Mouse (Mus musculus): ENCODE results near the gene Pard3b. TPM values are rescaled to one million over a fixed set of nuclear protein-coding genes. Genes with fewer than 3 reads are reported as not detected.

Pard3b gene
- total RNA-seq, 1 experiment from 2014 or later = 0.57 TPM

DNA sequence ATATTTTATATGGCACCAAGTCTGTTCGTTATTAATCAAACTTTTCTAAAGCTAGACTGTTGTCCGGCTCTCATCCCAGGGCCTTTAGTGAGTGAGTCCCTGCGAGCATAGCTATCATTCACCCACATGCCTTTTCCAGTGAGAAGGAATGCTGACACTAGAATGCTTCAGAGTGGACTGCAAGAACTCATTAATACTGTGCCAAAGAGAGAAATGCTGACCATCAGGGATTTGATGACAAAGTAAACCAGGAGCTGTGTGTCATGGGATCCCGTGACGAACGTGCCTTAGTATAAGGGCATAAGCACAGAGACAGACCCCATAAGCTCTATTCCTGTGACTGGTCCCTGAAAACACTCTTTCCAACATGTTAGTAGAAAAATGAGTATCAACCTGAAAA is 670.8 kb downstream of the Pard3b start:
- no peak for ATAC-seq (replicated peaks; ENCODE audit: insufficient number of reproducible peaks, low FRiP score, low TSS enrichment, poor library complexity, severe bottlenecking)

DNA sequence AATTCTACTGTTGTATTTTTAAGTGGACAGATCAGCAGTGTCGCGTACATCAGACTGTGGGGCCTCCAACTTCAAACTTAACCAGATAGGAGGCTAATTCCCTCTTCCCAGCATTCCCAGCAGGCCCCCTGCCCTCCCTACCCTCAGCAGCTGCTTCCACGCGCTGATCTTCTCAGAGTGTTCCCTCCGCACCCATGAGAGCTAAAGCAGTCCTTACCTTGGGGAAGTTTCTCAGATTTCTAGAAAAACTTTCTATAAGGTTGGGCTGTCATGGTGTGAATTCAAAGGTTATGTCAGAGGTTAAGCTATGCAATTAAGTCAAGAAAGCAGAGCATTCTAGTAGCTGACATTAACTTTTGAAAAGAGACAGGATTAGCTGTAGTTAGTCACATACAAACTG is 686.6 kb downstream of the Pard3b start:
- no peak for ATAC-seq (replicated peaks; ENCODE audit: insufficient number of reproducible peaks, low FRiP score, low TSS enrichment, poor library complexity, severe bottlenecking)

DNA sequence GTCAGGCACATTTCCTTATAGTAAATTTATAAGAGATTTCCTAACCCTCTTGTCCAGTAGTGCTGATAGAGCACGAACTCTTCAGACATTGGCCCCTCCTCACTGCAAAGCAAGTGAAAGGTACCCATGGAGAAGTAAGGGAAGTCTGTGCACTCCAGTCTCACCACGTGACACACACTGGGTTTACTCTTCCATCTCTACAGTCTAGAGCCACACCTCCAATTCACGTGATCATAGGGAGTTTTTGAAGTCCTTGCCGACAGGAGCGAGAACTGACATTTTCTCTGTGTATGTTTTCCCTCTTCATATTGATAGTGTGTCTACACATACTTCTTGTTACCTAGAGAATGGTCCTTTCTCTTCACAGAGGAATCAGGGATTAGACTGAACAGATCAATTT is 689.1 kb downstream of the Pard3b start:
- no peak for ATAC-seq (replicated peaks; ENCODE audit: insufficient number of reproducible peaks, low FRiP score, low TSS enrichment, poor library complexity, severe bottlenecking)

DNA sequence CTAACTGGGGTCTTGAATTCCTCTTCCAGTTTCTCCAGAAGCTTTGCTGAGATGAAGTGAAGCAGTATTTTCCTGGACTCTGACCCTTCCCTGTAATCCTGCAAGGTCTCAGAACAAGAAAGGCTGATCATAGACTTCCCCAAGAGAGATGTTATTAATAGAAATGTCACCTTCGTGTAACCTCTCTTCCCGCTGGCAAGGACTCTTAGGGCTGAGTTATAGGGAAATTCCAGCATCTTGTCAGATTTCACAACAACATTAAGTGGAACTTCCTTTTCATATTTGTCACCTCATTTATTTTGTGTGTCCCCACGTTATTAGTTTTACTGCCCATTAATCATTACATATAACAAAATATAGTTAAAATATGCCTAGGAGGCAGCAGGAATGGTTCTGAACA is 690.2 kb downstream of the Pard3b start:
- ATAC-seq (replicated peaks; ENCODE audit: insufficient number of reproducible peaks, low FRiP score, low TSS enrichment, poor library complexity, severe bottlenecking) = no peak

DNA sequence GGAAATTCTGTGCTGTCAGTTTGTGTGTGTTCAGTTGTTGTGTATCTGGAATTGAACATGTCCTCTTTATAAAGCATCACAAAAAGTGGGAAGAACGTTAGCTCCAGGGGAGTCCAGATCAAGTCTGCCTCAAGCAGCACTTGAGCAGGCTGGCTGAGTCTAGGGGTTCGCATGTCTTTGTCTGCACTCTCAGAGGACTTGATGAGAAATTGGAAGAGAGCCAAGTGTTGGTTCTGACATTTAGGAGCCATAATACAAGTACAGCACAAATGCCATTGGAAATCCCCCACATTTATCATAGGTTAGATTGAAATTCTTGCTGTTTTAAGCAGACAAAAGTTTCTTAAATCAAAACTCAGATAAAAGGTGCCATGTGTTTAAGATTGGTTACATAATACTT is 694.4 kb downstream of the Pard3b start:
- ATAC-seq (replicated peaks; ENCODE audit: insufficient number of reproducible peaks, low FRiP score, low TSS enrichment, poor library complexity, severe bottlenecking) = no peak

DNA sequence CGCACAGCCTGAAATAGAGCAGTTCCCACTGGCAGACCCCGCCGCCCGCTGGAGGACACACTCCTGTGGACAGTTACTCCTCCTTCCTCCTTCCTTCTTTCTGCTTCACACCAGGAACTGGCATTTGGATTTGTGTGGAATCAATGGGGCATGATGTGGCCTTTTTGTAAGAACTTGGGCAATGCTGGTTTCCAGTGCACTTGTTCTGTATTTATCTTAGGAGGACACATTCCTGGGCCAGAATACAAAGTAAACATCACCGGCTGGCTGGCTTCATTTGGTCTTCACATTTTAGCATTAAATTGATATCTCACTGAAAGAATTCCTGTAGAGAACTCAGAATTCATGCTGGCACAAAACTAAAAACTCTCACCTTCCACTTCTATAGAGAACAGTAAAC is 695.6 kb downstream of the Pard3b start:
- ATAC-seq (replicated peaks; ENCODE audit: insufficient number of reproducible peaks, low FRiP score, low TSS enrichment, poor library complexity, severe bottlenecking) = no peak

DNA sequence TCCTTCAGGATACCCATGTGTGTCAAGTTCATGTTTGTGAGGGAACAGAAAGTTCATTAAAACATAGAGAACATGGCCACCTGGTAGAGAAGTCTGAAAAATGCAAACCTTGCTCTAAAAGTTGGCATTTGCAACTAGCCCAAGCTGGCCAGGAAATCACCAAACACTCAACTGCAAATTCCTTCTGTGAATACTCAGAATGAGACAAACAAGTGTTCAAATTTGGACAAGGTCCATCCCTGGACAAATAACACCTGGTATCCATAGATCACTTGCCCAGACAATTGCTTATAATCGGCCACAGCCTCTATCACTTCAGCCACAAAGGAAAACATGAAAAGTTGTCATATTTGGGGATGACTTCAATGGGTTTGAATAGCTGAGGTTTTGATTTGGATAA is 701.6 kb downstream of the Pard3b start:
- no peak for ATAC-seq (replicated peaks; ENCODE audit: insufficient number of reproducible peaks, low FRiP score, low TSS enrichment, poor library complexity, severe bottlenecking)

DNA sequence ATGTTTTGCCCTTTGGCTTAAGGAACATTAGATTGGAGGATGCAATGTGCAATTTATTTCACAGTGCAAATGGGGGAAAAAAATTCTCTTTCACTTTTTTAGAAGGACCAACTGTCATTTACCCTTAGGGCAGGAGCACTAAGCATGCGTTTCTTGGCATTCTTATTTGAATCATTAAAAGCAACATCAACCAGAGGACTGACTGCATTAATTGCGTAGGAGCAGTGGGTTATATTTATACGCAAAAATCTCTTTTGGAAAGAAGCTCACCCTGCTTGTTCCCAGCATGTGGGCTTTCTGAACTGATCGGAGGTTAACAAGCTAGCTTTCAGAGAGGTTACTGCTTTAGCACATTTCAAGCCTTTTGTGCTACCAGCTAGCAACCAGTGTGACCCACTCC is 705.7 kb downstream of the Pard3b start:
- ATAC-seq (replicated peaks; ENCODE audit: insufficient number of reproducible peaks, low FRiP score, low TSS enrichment, poor library complexity, severe bottlenecking) = no peak

DNA sequence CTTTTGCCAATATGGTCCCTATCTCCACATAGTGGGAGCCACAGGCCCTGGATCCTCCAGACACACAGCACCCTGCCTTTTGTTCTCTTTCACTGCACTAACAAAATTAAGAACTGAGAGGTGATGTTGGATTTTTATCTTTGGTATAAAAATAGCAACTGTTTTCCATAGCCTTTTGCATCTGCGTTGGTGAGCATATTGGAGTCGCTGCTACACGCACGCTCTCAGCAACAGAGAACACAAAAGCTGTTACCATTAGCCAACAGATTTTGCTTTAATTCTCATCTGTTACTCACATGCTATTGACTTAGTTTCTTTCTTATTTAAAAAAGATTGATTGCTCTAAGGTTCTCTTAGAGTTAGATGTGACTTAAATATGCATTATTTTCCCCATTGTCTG is 709.7 kb downstream of the Pard3b start:
- no peak for ATAC-seq (replicated peaks; ENCODE audit: insufficient number of reproducible peaks, low FRiP score, low TSS enrichment, poor library complexity, severe bottlenecking)

DNA sequence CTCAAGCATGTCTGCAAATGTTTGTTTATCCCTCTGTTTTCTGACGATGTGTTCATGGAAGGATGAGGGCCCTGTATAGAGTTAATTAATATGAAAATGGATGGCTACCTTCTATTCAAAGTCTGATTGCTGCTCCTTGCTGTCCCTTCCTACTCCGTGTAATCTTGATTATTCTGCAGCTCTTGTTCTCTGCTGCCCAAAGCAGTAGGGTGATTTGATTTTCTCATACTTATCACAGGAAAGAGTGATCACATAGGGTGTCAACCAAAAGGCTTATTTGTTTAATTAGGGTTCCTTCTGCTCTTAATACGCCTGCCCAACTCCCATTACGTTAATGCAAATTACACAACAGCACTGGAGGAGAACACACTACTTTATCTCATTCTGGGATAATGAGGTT is 716.9 kb downstream of the Pard3b start:
- ATAC-seq (replicated peaks; ENCODE audit: insufficient number of reproducible peaks, low FRiP score, low TSS enrichment, poor library complexity, severe bottlenecking) = no peak

DNA sequence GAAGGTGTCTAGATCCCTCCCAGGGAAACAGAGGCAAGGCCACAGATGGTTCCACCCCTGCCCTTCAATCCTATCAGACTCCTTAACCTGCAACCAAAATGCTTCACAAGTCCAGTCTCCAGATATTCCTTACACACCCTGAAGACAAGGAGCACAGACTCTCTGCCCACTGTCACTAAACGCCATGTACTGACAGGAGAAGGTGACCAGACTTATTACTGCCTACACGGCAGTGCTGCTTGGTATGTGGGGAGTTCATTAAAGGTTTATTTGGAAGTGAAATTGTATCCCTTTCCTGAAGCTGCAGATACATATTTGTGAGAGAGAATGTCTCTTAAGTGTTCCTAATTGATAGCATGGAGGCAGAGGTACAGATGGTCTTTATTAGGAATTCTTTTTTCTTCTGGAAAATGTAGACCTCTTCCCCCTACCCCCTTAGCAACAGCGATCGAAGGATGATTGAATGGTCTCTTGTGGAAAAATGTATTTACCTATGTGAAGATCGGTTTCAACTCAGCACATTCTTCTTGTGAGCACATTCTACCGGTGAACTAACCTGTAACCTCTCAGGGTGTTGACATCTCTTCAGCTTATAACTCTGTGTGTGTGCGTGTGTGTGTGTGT is 735.9 kb downstream of the Pard3b start:
- ATAC-seq (replicated peaks; ENCODE audit: insufficient number of reproducible peaks, low FRiP score, low TSS enrichment, poor library complexity, severe bottlenecking) = no peak

DNA sequence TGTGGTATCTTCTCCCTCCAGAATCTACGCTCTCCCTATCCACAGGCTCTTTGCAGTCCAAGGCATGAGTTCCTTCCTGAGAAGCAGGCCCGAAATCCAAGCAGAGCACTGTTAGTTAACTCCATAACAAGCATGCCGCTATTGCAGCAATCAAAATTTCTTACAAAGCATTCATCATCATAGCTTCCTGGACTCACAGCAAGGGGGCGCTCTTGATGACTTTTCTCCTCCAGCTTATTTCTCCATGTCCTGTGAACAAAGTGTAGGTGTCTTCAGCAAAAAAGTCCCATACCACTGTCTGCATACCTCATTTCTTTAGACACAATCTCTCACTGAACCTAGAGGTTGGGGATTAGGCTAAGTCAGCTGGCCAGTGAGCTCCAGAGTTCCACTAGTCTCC is 739.7 kb downstream of the Pard3b start:
- no peak for ATAC-seq (replicated peaks; ENCODE audit: insufficient number of reproducible peaks, low FRiP score, low TSS enrichment, poor library complexity, severe bottlenecking)

DNA sequence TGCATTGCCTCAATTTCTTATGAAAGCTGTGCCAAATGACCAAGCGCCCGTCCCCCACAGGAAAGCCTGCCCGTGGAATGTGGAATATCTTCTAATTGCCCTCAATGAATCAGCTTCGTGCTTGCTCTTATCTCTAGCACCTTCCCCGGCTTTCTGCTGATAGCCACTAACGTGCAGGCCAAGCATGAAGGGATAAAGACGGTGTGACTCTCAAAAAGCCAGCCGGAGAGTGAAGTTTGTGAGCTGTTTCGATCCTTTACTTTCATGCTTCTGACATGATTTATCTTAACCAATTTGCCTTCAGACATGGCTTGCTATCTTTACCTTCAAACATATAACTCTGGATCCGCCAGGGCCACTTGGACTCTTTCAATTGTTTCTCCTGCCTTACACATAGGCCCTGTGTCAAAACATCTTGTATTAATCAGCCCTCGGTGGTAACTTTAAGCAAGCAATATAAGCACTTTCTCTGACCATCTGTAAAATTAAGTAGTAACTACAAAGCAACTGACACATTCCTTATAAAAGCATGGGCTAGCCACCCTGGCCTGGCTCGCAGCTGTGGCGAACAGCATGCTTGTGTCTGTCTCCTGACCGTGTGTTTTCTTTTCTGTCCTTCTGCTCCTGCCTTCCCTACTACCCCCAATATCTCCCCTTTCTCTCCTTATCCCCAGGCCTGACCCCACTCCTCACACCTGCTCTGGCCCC is 744.3 kb downstream of the Pard3b start:
- ATAC-seq (replicated peaks; ENCODE audit: insufficient number of reproducible peaks, low FRiP score, low TSS enrichment, poor library complexity, severe bottlenecking) = no peak

DNA sequence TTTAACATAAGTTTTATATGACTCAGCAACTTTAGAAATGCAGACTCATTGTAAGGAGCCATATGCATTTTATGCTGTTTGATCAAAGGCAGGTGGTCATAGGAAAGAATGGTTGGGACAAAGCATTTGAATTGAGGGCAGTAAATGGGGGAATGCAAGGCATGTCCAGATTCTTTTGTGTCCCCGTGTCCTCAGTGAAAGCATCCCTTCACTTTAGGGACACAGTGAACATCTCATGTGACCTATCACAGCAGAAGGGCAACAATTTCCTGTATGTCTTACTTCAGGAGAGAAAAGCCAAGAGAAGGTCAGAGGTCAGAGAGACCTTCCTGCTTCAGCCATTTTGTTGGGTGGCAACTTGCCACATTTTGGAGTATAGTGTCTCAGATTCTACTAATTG is 745.6 kb downstream of the Pard3b start:
- ATAC-seq (replicated peaks; ENCODE audit: insufficient number of reproducible peaks, low FRiP score, low TSS enrichment, poor library complexity, severe bottlenecking) = no peak

DNA sequence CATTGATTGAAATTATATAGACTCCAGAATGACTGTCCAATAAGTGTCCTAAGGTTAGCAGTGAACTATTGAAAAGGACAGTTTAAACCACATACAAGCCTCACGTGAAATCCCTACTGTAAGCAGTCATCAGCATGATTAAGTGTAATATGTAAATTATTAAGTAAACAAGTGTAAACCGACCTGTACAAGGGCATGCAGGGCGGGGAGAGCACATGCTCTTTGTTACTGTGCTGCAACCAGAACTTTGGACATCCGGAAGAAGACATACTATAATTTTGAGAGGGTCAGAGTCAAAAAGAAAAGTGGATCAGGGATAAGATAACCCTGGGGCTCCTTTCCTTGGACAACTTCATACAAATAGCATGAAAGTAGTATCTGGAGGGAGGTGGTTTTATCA is 749.4 kb downstream of the Pard3b start:
- no peak for ATAC-seq (replicated peaks; ENCODE audit: insufficient number of reproducible peaks, low FRiP score, low TSS enrichment, poor library complexity, severe bottlenecking)

DNA sequence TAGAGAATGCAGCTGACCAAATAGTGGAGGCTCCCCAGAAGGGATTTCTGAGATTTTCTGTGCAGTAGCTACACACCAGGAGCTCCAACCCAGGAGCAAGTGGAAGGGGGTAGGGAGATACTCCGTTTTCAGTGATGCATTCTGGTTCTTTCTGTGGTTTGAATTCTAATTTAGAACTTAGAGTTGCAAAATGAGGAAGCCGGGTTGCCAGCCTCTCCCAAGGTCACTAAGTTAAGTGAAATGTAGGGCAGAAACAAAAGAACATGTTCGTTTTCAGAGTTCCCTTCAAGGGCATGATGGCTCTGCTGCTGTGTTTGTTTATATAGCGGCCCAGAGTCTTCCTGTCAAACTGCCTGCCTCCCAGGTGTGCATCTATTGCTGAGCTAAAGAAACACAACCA is 754.2 kb downstream of the Pard3b start:
- peak; percentile 65 for ATAC-seq (replicated peaks; ENCODE audit: insufficient number of reproducible peaks, low FRiP score, low TSS enrichment, poor library complexity, severe bottlenecking)

DNA sequence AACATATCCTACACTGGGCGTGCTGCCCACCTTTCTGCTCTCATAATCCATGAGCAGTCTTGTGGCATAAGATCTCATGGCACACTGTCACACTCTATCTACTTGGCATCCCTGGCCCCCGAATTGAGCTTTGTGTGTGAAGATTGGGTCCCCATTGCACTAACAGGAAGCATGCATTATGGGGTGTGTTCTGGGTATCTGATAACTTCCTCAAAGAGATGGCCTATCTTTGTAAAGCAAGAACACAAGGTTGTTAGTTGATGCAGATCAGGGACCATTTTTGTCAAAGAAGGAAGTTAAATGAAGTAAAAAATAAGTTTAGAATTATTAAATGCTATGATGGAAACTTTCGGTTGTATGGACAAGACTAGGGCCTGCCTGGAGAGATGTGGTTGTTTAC is 755.9 kb downstream of the Pard3b start:
- ATAC-seq (replicated peaks; ENCODE audit: insufficient number of reproducible peaks, low FRiP score, low TSS enrichment, poor library complexity, severe bottlenecking) = peak; percentile 64; the same call in 1 of the 2 replicates

DNA sequence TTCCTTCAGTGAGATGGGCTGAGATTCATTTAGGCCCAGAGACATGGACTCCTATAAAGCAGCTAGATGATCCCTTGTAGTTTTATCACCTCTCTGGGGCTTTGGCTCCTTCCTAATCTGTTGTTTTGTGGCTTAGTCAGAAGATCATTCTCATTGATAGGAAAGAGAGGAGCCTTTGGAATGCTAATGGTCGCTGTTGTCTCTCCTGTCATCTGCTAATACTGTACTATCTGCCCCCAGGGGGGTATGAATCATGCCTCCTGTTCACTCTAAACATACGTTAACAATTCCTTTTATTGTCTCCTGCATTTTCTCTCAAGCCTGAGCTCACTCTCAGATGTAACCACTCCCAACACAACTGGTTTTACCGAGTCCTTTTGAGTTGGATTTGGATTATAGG is 759.6 kb downstream of the Pard3b start:
- no peak for ATAC-seq (replicated peaks; ENCODE audit: insufficient number of reproducible peaks, low FRiP score, low TSS enrichment, poor library complexity, severe bottlenecking)

DNA sequence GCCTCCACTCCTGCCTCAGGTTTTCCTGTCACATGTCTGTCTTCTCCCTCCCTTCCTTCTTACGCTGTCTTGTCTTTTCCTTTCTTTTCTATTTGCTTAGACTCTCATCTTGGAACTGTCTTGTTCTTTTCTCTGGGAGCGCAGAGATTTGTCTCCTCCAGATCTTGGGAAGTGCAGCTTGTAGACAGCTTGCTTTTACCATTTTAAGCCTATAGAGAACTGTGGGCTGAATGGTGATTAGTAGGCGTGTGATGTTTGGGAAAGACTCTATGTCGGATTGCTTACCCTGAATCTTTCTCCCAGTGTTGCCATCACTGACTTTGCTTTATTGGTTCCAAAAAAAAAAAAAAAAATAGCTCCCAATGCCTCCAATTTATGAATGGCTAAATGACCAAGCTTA is 760.1 kb downstream of the Pard3b start:
- no peak for ATAC-seq (replicated peaks; ENCODE audit: insufficient number of reproducible peaks, low FRiP score, low TSS enrichment, poor library complexity, severe bottlenecking)

DNA sequence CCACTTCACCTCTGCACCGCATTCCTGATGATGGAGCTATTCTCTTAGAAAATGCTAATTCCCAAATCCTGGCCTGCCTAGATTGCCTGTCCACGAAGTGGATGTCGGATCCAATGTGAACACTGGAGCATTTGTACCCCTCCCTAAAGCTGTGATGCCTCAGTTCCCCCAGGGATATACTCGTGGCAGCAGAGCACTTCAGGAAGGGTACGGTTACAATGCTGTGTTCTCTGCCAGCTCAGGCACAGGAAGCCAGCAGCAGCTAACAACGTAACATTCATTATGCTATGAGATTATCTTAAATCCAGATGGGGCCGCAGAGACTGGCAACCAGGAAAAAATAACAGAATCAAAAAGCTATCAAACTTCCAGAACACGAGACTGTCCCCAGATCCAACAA is 766.4 kb downstream of the Pard3b start:
- no peak for ATAC-seq (replicated peaks; ENCODE audit: insufficient number of reproducible peaks, low FRiP score, low TSS enrichment, poor library complexity, severe bottlenecking)

DNA sequence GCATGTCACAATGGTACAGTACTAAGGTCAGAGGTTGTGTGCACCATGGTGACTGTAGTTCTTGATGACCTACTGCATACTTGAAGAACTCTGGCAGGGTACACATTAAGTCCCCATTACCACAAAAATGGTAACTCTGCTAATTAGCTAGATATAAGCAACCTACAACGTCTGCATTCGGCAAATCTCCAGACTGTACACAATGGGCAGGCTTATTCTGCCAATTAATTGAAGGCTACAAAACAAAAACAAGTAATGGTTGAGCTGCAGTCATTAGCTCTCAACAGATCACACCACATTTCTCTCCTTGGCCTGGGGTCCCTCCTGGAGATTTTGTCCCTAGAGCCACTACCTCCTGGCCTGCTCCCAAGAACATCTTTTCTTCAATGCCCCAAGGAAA is 772.7 kb downstream of the Pard3b start:
- ATAC-seq (replicated peaks; ENCODE audit: insufficient number of reproducible peaks, low FRiP score, low TSS enrichment, poor library complexity, severe bottlenecking) = no peak

Measured in monocyte, adult 5-6 weeks (primary cell).